Mouse (Mus musculus): Measurements from ENCODE around the gene Tfap4. TPM values are rescaled to one million over a fixed set of nuclear protein-coding genes. Genes with fewer than 3 reads are reported as not detected.
"Not testable (repeated sequence)": the region's sequence is repeated elsewhere in the genome, so short reads cannot be mapped to it uniquely, and the experiment has no call there.

Tfap4 gene
- polyA plus RNA-seq, 1 experiment from 2014 or later = 6.4 TPM

DNA sequence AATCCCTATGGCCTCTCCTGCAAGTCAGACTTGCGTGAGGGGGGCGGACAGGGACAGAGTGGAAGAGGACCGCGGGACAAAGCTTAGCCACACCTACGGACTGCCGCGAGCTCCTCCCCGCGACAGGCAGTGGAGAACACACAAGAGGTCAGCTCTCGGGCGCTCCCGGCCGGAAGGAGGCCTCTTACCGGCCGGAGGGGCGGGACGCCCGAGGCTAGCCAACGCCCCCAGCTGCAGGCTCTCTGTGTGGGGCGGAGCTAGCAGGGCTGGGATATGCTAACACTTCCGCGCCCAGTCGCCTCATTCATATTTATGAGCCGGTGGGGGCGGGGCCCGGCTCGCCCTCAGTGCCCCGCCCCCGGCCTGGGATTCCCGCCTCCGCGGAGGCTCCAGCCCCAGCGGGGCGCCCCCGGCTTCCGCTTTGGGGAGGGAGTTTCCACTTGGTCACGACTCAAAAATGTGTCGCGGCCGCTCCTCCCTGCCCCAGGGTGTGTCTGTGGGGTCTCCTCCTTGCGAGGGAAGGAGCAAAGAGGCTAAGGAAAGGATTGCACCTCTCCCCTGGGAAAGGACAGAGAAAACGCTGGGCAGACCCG lies 27.0 kb upstream of the Tfap4 start:
- H3K9me3 ChIP-seq (ENCODE audit: low read length) = no peaks in the 10 kb centered on the region

DNA sequence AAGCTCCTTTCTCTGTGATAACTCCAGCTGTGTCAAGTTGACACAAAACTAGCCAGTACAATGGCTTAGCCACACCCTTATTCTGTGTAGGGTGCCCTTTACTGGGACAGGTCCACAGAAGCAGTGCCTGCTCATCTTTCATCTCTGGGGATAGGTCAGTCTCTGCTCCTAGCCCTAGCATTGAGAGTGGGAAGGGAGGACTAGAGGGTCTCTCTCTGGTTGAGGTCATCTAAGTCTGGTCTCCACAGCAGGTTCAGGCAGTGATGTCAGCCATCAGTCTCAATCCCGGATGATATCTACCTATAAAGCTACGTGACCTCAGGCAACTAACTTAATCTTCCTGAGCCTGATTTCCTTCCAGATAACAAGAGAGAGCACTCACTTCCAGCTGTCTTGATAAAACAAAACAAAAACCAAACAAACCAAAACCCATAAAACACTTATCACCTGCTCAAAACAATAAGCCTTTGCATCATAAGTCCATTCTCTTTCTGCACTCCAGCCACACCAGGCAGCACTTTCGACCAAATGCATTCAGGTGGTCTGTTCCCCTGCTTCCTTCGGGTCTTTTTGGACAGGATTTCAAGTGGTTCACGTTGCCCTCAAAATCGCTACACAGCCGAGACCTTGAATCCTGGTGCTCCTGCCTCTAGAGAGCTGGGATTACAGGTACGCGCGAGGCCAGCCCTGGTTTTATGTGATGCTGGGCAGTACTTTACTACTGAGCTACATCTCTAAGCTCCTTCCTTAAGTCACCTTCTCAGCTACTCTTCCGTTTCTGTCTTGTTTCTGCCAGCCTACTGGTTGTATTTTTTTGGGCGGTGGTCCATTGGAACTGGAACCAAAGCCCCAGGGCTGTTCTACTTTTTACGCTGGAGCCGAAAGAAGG lies 26.2 kb upstream of the Tfap4 start:
- 4% methylated on average over 14 of the region's 14 CpGs for WGBS
- Histone ChIP-seq H3K27ac (ENCODE audit: low read length) (peak overlapping the region; percentile 90), H3K4me1 (ENCODE audit: insufficient read depth, low read depth, low read length) (peaks cover 10% of the 10 kb centered on the region), H3K9me3 (ENCODE audit: low read length) (no peaks in the 10 kb centered on the region), H3K27me3 (replicated peaks; ENCODE audit: insufficient read depth, low read length) (no peaks in the 10 kb centered on the region), H3K4me2 (replicated peaks; ENCODE audit: low read depth, low read length) (peak overlapping the region; percentile 58), H3K36me3 (ENCODE audit: insufficient read depth, low read length) (no peaks in the 10 kb centered on the region), H3K4me3 (ENCODE audit: low read depth, low read length) (peak overlapping the region; percentile 43), H3K9ac (replicated peaks; ENCODE audit: low read depth) (0 out of 2 replicates have a peak overlapping the region, but pooled peaks have one; percentile 5)
- TF ChIP-seq CTCF (IDR thresholded peaks at IDR 0.05) (no peak), EP300 (IDR thresholded peaks at IDR 0.05) (no peak)
- ATAC-seq (peak; percentile 4; the same call in 1 of the 2 replicates), DNase-seq (ENCODE audit: low spot score) (no peak)

More for the DNA sequence above, 27.0 kb upstream of the Tfap4 start:
- H3K27ac ChIP-seq (ENCODE audit: low read length) = peak overlapping the region; percentile 90
- peak overlapping the region; percentile 58 for H3K4me2 ChIP-seq (replicated peaks; ENCODE audit: low read depth, low read length)
- TF ChIP-seq CTCF (IDR thresholded peaks at IDR 0.05) (peak; percentile 45; the same call in 1 of the 2 replicates), EP300 (IDR thresholded peaks at IDR 0.05) (peak; percentile 78)
- WGBS = 1% methylated on average over 41 of the region's 43 CpGs
- no peaks in the 10 kb centered on the region for H3K27me3 ChIP-seq (replicated peaks; ENCODE audit: insufficient read depth, low read length)
- H3K36me3 ChIP-seq (ENCODE audit: insufficient read depth, low read length) = no peaks in the 10 kb centered on the region
- ATAC-seq = peak; percentile 99
- H3K4me1 ChIP-seq (ENCODE audit: insufficient read depth, low read depth, low read length) = peaks cover 10% of the 10 kb centered on the region
- 0 out of 2 replicates have a peak overlapping the region, but pooled peaks have one; percentile 5 for H3K9ac ChIP-seq (replicated peaks; ENCODE audit: low read depth)
- DNase-seq (ENCODE audit: low spot score) = peak; percentile 100
- peak overlapping the region; percentile 43 for H3K4me3 ChIP-seq (ENCODE audit: low read depth, low read length)

DNA sequence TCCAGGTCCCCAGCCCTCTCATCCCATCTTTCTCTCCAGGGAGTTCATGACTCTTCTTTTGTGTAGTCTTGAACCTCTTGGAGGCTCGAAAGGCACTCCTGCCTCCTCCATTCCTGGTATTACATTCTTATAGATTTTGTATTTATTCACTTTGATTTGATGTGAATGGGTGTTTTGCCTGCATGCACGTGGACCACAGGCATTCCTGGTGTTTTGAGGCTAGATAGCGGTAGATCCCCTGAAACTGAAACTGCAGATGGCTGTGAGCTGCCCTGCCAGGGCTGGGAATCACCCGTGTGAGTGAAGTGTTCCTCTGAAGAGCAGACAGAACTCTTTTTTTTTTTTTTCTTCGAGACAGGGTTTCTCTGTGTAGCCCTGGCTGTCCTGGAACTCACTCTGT lies 24.8 kb upstream of the Tfap4 start:
- H3K36me3 ChIP-seq (ENCODE audit: insufficient read depth, low read length) = no peaks in the 10 kb centered on the region
- H3K4me1 ChIP-seq (ENCODE audit: insufficient read depth, low read depth, low read length) = peaks cover 10% of the 10 kb centered on the region
- H3K4me3 ChIP-seq (ENCODE audit: low read depth, low read length) = no peak overlapping the region
- no peak overlapping the region for H3K9ac ChIP-seq (replicated peaks; ENCODE audit: low read depth)
- no peaks in the 10 kb centered on the region for H3K9me3 ChIP-seq (ENCODE audit: low read length)
- DNase-seq (ENCODE audit: low spot score) (no peak), ATAC-seq (no peak)
- no peak for TF ChIP-seq EP300 (IDR thresholded peaks at IDR 0.05)
- no peak for TF ChIP-seq CTCF (IDR thresholded peaks at IDR 0.05)
- H3K27ac ChIP-seq (ENCODE audit: low read length) = no peak overlapping the region
- 64% methylated on average over 5 of the region's 5 CpGs for WGBS
- no peaks in the 10 kb centered on the region for H3K27me3 ChIP-seq (replicated peaks; ENCODE audit: insufficient read depth, low read length)
- no peak overlapping the region for H3K4me2 ChIP-seq (replicated peaks; ENCODE audit: low read depth, low read length)

DNA sequence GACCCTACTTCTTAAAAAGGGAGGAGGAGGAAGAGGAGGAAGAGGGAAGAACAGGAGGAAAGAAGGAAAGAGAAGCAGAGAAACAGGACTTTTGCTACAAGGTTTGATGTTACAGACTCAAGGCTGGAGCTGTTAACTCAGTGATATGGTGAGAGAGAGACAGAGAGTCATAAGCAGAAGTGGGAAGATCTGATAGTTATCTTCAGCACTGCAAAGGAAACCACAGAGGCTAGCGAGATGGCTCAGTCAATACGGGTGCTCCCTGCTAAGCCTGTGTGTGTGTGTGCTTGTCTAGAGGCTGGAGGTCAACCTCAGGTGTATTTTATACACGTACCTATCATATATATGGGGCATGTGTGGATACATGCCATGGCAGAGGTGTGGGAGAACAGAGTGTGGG lies 24.2 kb upstream of the Tfap4 start:
- no peaks in the 10 kb centered on the region for H3K27me3 ChIP-seq (replicated peaks; ENCODE audit: insufficient read depth, low read length)
- 67% methylated on average over 3 of the region's 3 CpGs for whole genome bisulfite sequencing
- no peak for ATAC-seq

DNA sequence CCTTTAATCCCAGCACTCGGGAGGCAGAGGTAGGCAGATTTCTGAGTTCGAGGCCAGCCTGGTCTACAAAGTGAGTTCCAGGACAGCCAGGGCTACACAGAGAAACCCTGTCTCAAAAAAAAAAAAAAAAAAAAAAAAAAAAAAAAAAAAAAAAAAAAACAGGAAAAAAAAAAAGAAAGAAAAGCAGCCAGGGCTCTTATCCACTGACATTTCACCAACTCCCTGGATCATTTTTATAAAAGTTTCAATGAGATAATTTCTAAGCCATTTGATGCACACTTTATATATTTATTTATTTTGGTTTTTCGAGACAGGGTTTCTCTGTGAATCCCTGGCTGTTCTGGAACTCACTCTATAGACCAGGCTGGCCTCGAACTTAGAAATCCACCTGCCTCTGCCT lies 21.5 kb upstream of the Tfap4 start:
- WGBS = 80% methylated on average over 4 of the region's 4 CpGs
- not testable (repeated sequence) for ATAC-seq

More for the DNA sequence above, 24.2 kb upstream of the Tfap4 start:
- Histone ChIP-seq H3K9me3 (ENCODE audit: low read length) (no peaks in the 10 kb centered on the region), H3K27ac (ENCODE audit: low read length) (no peak overlapping the region), H3K4me2 (replicated peaks; ENCODE audit: low read depth, low read length) (no peak overlapping the region), H3K4me3 (ENCODE audit: low read depth, low read length) (no peak overlapping the region), H3K36me3 (ENCODE audit: insufficient read depth, low read length) (no peaks in the 10 kb centered on the region), H3K4me1 (ENCODE audit: insufficient read depth, low read depth, low read length) (peaks cover 10% of the 10 kb centered on the region), H3K9ac (replicated peaks; ENCODE audit: low read depth) (no peak overlapping the region)
- no peak for DNase-seq (ENCODE audit: low spot score)
- TF ChIP-seq CTCF (IDR thresholded peaks at IDR 0.05) = no peak
- no peak for TF ChIP-seq EP300 (IDR thresholded peaks at IDR 0.05)

DNA sequence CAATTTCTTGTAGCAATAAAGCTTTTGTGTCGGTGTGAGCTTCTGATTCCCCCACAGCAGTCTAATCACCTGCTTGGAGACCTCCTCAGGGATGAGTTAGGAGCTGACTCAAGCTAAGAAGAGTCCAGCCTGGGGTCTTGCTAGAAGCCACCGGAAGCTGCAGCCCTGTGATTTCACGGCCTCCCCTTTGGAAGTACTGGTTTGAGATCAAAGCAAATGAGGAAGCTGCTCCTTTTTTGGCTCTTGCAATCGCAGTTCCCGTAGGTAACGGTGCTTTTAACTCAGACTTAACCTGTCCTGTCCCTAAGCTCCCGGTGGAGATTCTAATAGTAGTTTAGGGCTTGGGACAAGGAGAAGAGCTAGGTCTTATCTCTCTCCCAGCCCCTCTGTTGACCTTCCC lies 19.0 kb upstream of the Tfap4 start:
- Histone ChIP-seq H3K4me1 (ENCODE audit: insufficient read depth, low read depth, low read length) (no peaks in the 10 kb centered on the region), H3K4me3 (ENCODE audit: low read depth, low read length) (no peak overlapping the region), H3K9ac (replicated peaks; ENCODE audit: low read depth) (no peak overlapping the region), H3K27me3 (replicated peaks; ENCODE audit: insufficient read depth, low read length) (no peaks in the 10 kb centered on the region), H3K27ac (ENCODE audit: low read length) (no peak overlapping the region), H3K36me3 (ENCODE audit: insufficient read depth, low read length) (no peaks in the 10 kb centered on the region), H3K9me3 (ENCODE audit: low read length) (no peaks in the 10 kb centered on the region), H3K4me2 (replicated peaks; ENCODE audit: low read depth, low read length) (no peak overlapping the region)
- WGBS = 43% methylated on average over 7 of the region's 7 CpGs
- no peak for DNase-seq (ENCODE audit: low spot score)
- ATAC-seq = no peak
- TF ChIP-seq CTCF (IDR thresholded peaks at IDR 0.05) (no peak), EP300 (IDR thresholded peaks at IDR 0.05) (no peak)

More for the DNA sequence above, 21.5 kb upstream of the Tfap4 start:
- not testable (repeated sequence) for H3K27me3 ChIP-seq (replicated peaks; ENCODE audit: insufficient read depth, low read length); H3K4me2 ChIP-seq (replicated peaks; ENCODE audit: low read depth, low read length); DNase-seq (ENCODE audit: low spot score); H3K4me1 ChIP-seq (ENCODE audit: insufficient read depth, low read depth, low read length); H3K4me3 ChIP-seq (ENCODE audit: low read depth, low read length); H3K36me3 ChIP-seq (ENCODE audit: insufficient read depth, low read length); H3K9me3 ChIP-seq (ENCODE audit: low read length); H3K27ac ChIP-seq (ENCODE audit: low read length); H3K9ac ChIP-seq (replicated peaks; ENCODE audit: low read depth)
